Mouse (Mus musculus): ENCODE data around the gene Gm20918.
"Not testable (repeated sequence)": the region's sequence is repeated elsewhere in the genome, so short reads cannot be mapped to it uniquely, and the experiment has no call there.

The Gm20918 gene

GRCm38 (mm10) chrY:5043637-5044036, at the start of gene Gm20918:
Gene Gm20918, plus strand, starts transcription at chrY:5043937.
- not testable (repeated sequence) for DNase-seq (ENCODE audit: low spot score in 2 of 2)

All from frontal cortex, postnatal 36 days (tissue).